Mouse (Mus musculus): ENCODE data around the gene Calml4. TPM values are rescaled to one million over a fixed set of nuclear protein-coding genes. Genes with fewer than 3 reads are reported as not detected.

The Calml4 gene
- 649 TPM for polyA plus RNA-seq (2014; fragmentation: Illumina TruSeq; extraction: RNeasy Lipid Tissue Mini Kit (QIAGEN cat#74804); ENCODE audit: low replicate concordance)

GRCm38 (mm10) chr9:62857719-62858261 is at the start of gene Calml4:
Gene Calml4 (plus strand): TSS chr9:62858080.

GRCm38 (mm10) chr9:62811516-62812121 is 46.3 kb upstream of the Calml4 start, which contains the start of gene Fem1b:
Gene Fem1b (minus strand): TSS chr9:62811934.

GRCm38 (mm10) chr9:62838506-62839171 is 19.2 kb upstream of the Calml4 start, which contains the start of gene Cln6:
Gene Cln6 (plus strand): TSS chr9:62838785.

Other genes with a start within 250 kb of the Calml4 start
- not detected for gene Itga11, start 180.3 kb upstream of the Calml4 start, polyA plus RNA-seq (2014; fragmentation: Illumina TruSeq; extraction: RNeasy Lipid Tissue Mini Kit (QIAGEN cat#74804); ENCODE audit: low replicate concordance)
- 28.3 TPM for gene Fem1b, start 46.1 kb upstream of the Calml4 start, polyA plus RNA-seq (2014; fragmentation: Illumina TruSeq; extraction: RNeasy Lipid Tissue Mini Kit (QIAGEN cat#74804); ENCODE audit: low replicate concordance)
- 6.5 TPM for gene Cln6, start 19.3 kb upstream of the Calml4 start, polyA plus RNA-seq (2014; fragmentation: Illumina TruSeq; extraction: RNeasy Lipid Tissue Mini Kit (QIAGEN cat#74804); ENCODE audit: low replicate concordance)
- gene Pias1, start 129.8 kb downstream of the Calml4 start, polyA plus RNA-seq (2014; fragmentation: Illumina TruSeq; extraction: RNeasy Lipid Tissue Mini Kit (QIAGEN cat#74804); ENCODE audit: low replicate concordance) = 21.9 TPM